Mouse (Mus musculus) embryonic facial prominence, embryonic 11.5 days (tissue): ENCODE data around the gene Plch2. TPM values are rescaled to one million over a fixed set of nuclear protein-coding genes. Genes with fewer than 3 reads are reported as not detected.

ENCODE experiments used
- ATAC-seq: fragments of 200-750 bp; cut with Nextera tagmentation; replicated peaks from 2 replicates; pipeline ENCODE4 v1.8.0; 2017; ENCODE audit warnings: low read depth; ENCODE audit not compliant: insufficient number of reproducible peaks, low FRiP score, low TSS enrichment
- DNase-seq: peaks from one replicate; pipeline ENCODE4 v3.0.0-alpha.2; 2015; ENCODE audit warnings: low spot score
- H3K27ac ChIP-seq: fragments of 300-500 bp; sonication (generic); replicated peaks from 2 replicates; pipeline ENCODE4 v1.5.1; 2014; ENCODE audit warnings: mild to moderate bottlenecking, low read depth, low read length, control low read depth
- H3K27me3 ChIP-seq: fragments of 300-500 bp; sonication (generic); 2 replicates; pipeline ENCODE4 v1.6.1; 2014; ENCODE audit warnings: mild to moderate bottlenecking, low read length, moderate library complexity, mixed read lengths; ENCODE audit not compliant: control insufficient read depth, insufficient read depth
- H3K36me3 ChIP-seq: fragments of 300-500 bp; sonication (generic); replicated peaks from 2 replicates; pipeline ENCODE4 v1.6.1; 2014; ENCODE audit warnings: low read depth, mild to moderate bottlenecking, low read length, moderate library complexity, mixed read lengths; ENCODE audit not compliant: control insufficient read depth, insufficient read depth
- H3K4me1 ChIP-seq: fragments of 300-500 bp; sonication (generic); 2 replicates; pipeline ENCODE4 v1.6.1; 2014; ENCODE audit warnings: low read length, mixed read lengths; ENCODE audit not compliant: control insufficient read depth, insufficient read depth
- H3K4me2 ChIP-seq: fragments of 300-500 bp; sonication (generic); 2 replicates; pipeline ENCODE4 v1.6.1; 2014; ENCODE audit warnings: low read depth, mild to moderate bottlenecking, control low read depth, low read length, moderate library complexity
- H3K4me3 ChIP-seq: fragments of 300-500 bp; sonication (generic); 2 replicates; pipeline ENCODE4 v1.5.1; 2014; ENCODE audit warnings: low read depth, low read length, control low read depth
- H3K9ac ChIP-seq: fragments of 300-500 bp; sonication (generic); replicated peaks from 2 replicates; pipeline ENCODE4 v1.6.1; 2014; ENCODE audit warnings: mild to moderate bottlenecking, control low read depth, low read length
- H3K9me3 ChIP-seq: fragments of 300-500 bp; sonication (generic); replicated peaks from 2 replicates; pipeline ENCODE4 v1.6.1; 2016; ENCODE audit warnings: mild to moderate bottlenecking, low read length, inconsistent platforms, mixed read lengths; ENCODE audit not compliant: control insufficient read depth
- WGBS: fragments of 180-500 bp; shearing (Covaris S2); extraction: QIAGEN DNeasy Blood & Tissue Kit; methylation state at CpG from one replicate; pipeline ENCODE4 v1.1.7; 2014; 5-methylcytosine and 5-hydroxymethylcytosine counted together
- polyA plus RNA-seq: library from polyadenylated mRNA; unstranded; fragments of >200 nt; fragmentation: Nextera tagmentation; extraction: Ambion mirVana; gene quantifications from 2 replicates; pipeline ENCODE4 v1.2.1, GENCODE M21; 2014

Plch2 gene
- polyA plus RNA-seq, 1 experiment from 2014 or later: 1.4 TPM

DNA sequence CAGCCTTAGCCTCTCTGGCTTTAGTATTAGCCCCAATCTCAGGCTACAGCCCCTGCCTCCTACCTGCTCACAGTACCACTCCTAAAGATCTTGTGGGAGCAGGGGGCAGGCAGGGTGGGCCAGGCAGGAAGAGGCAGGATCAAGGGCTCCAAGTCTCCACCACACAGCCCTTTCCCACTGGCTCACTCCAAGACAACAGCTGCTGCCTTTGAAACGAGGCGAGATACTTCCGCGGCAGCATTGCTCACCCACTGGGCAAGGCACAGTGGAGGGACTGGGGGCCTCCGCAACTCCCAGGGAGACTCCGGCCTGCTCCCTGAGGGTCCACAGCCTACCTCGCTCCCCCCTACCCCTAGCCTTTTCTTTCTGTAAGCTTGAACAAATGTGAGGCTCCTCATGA is 22.4 kb downstream of the Plch2 start:
- Histone ChIP-seq H3K36me3 (no peaks in the 10 kb centered on the region), H3K27me3 (peaks cover 8% of the 10 kb centered on the region; the same call in 1 of the 2 replicates), H3K4me2 (no peak overlapping the region), H3K9me3 (no peaks in the 10 kb centered on the region), H3K4me3 (no peak overlapping the region), H3K27ac (no peak overlapping the region), H3K9ac (no peak overlapping the region), H3K4me1 (peaks cover 4% of the 10 kb centered on the region; the same call in 1 of the 2 replicates)
- 35% methylated on average over 7 of the region's 7 CpGs for WGBS
- no peak for ATAC-seq
- no peak for DNase-seq

DNA sequence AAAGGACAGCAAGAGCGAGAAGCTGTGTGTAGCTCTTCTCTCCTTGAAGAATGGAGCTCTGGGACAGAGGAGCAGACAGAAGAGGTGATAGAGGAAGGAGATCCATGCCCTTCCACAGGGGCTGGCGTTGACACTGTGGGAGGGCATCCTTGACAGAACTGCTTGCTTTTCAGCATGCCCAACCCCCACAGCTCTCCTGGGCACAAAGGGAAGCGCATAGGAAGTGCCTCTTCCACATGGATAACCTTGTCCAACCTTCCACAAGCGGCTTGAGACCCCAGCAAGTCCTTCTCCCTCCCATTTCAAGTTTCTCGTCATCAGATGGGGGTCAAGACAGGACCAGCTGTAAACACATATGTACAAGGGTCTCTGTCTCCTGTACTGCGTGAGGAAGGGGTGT is 23.5 kb downstream of the Plch2 start:
- ATAC-seq: no peak
- Histone ChIP-seq H3K27me3 (peaks cover 8% of the 10 kb centered on the region; the same call in 1 of the 2 replicates), H3K27ac (no peak overlapping the region), H3K4me1 (peaks cover 4% of the 10 kb centered on the region; the same call in 1 of the 2 replicates), H3K36me3 (no peaks in the 10 kb centered on the region), H3K9ac (no peak overlapping the region), H3K9me3 (no peaks in the 10 kb centered on the region), H3K4me3 (no peak overlapping the region), H3K4me2 (no peak overlapping the region)
- no peak for DNase-seq
- WGBS: 26% methylated on average over 6 of the region's 6 CpGs

DNA sequence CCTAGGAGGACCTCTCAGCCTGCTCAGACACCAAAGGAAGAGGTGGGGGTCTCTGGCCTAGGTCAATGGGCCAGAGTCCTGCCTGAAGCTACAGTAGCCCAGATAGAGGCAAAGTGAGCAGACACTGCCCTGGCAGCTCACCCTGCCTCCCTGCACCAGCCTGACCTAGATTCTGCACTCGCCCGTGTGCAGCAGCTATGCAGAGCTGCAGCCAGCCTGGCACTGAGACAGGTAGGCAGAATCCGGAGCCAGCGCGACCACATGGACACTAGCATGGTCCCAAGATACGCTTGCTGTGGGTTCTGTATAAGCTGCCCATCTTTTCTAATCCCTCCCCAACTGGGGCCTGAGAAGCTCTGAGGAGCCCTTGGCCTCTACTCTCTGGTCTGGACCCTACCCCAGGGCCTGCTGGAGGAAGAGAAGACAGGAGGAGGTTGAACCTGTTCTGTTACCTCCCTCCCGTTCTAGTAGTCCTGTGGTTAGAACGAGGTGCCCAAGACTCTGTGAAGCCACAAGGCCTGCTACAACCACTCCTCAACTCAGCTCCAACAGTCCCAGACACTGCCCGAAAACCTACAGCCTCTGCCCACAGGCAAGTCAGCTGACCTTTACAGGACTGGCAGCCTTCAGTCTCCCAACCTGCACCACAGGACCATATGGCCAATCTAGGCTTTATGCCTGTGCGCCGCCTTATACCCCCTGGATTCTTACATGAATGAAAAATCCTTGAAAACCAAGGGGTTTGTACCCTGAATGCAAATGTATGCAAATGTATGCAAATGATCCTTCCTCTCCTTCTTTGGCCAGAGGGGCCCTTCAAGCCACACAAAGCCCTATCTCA is 32.2 kb downstream of the Plch2 start:
- Histone ChIP-seq H3K9me3 (no peaks in the 10 kb centered on the region), H3K4me2 (no peak overlapping the region), H3K4me1 (no peaks in the 10 kb centered on the region; the same call in 1 of the 2 replicates), H3K27ac (no peak overlapping the region), H3K9ac (no peak overlapping the region), H3K27me3 (no peaks in the 10 kb centered on the region), H3K4me3 (no peak overlapping the region), H3K36me3 (no peaks in the 10 kb centered on the region)
- DNase-seq (no peak), ATAC-seq (no peak)
- WGBS: 86% methylated on average over 11 of the region's 11 CpGs

DNA sequence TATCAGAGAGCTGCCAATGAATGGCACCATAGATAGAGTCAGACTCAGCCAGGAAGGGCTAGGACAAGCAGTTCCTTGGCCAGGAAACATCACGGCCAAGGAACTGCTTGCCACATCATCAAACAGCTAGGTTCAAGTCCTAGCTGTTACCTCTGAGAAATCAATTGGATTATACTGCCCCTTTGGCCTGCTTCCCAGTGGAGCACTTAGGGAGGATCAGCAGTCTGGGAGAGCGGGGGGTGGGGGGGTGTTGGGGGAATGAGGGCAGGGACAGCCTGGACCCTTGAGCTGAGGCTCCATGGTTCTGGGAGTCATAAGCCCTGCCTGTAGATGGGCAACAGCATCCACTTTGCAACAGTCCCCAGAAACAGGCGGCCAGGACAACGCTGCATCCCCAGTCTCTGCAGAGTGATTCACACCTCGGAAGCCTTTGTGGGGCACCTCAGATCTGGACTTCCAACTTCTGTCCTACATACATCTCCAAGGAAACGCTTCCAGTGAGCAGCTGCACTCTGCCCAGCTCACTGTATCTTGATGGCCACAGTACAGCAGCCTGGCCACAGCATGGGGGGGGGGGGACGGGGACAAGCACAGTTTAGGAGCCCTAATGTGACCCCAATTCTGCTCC is 34.2 kb downstream of the Plch2 start:
- WGBS: 81% methylated on average over 7 of the region's 7 CpGs
- Histone ChIP-seq H3K4me1 (peaks cover 5% of the 10 kb centered on the region), H3K27me3 (no peaks in the 10 kb centered on the region), H3K4me2 (no peak overlapping the region), H3K9me3 (no peaks in the 10 kb centered on the region), H3K36me3 (no peaks in the 10 kb centered on the region), H3K27ac (no peak overlapping the region), H3K4me3 (no peak overlapping the region), H3K9ac (no peak overlapping the region)
- DNase-seq (no peak), ATAC-seq (no peak)

DNA sequence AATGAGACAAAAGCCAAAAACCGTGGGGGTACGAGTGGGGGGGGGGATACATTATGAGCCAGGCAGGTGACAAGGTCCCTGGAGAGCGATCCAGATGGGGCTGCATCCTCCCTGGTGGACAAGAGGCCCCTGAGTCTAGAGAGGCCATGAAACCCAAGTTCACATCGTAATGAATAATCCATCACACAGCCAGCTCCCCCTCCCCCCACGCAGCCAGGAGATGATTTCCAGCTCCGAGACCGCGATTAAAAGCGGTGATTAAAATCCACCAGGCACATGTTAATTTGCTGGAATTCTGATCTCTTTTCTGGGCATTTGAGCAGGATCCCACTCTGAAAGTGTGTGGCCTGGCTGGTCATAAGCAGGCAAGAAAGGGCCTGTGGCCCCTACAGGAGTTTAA is 35.8 kb downstream of the Plch2 start:
- no peaks in the 10 kb centered on the region for H3K36me3 ChIP-seq
- H3K27me3 ChIP-seq: no peaks in the 10 kb centered on the region
- no peaks in the 10 kb centered on the region for H3K9me3 ChIP-seq
- no peak overlapping the region for H3K4me2 ChIP-seq
- no peak overlapping the region for H3K27ac ChIP-seq
- H3K4me1 ChIP-seq: peaks cover 5% of the 10 kb centered on the region
- no peak overlapping the region for H3K9ac ChIP-seq
- 73% methylated on average over 9 of the region's 9 CpGs for WGBS
- DNase-seq: no peak
- ATAC-seq: no peak
- H3K4me3 ChIP-seq: no peak overlapping the region

DNA sequence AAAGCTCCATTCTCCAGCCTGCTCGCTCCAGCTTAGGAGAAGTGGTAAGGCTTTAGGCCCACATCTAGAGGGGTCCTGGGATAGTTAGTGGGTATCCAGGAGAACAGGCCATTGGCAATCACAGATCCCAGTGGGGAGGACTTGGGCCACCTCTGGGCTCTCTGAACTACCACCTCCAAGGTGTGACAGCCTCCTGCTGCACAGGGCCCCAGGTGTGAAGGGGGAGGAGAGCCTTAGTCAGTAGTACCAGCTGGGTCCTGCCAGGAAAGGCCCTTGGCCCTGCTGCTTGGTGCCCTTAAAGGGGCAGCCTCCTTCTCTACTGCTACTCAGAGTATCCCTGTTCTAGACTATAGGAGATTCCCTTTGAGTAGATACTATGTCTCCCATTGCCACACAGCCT is 36.4 kb downstream of the Plch2 start:
- Histone ChIP-seq H3K4me2 (no peak overlapping the region), H3K4me3 (no peak overlapping the region), H3K9me3 (no peaks in the 10 kb centered on the region), H3K36me3 (no peaks in the 10 kb centered on the region), H3K27ac (no peak overlapping the region), H3K9ac (no peak overlapping the region), H3K27me3 (no peaks in the 10 kb centered on the region), H3K4me1 (peaks cover 5% of the 10 kb centered on the region)
- no peak for DNase-seq
- ATAC-seq: no peak
- 59% methylated on average over 1 of the region's 1 CpGs for WGBS

DNA sequence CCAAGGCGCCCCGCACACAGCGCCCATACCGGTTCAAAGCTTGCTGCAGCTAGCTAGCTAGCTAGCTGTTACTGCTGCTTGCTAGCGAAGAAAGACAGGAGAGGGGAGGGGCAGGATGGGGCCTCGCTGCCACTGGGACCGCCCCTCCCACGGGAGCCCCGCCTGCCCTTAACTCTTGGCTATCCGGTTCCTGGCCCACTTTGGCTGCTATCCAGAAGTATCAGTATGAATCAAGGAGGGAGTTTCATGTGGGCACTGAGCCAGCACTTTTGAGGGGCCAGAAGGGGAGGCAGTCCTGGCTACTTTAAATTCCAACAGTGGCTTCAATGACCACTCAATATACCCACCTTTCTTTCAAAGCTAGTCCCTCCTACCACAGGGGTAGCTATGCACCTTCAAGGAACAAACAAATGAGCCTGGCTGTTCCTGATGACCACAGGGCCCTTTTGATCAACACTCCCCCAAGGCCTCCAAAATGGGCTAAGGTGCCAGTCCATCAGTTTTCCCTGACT is 37.2 kb downstream of the Plch2 start:
- peak overlapping the region; percentile 23; the same call in 1 of the 2 replicates for H3K4me2 ChIP-seq

More for the DNA sequence above, 37.2 kb downstream of the Plch2 start:
- Histone ChIP-seq H3K27ac (no peak overlapping the region), H3K9ac (no peak overlapping the region), H3K36me3 (no peaks in the 10 kb centered on the region), H3K4me3 (no peak overlapping the region), H3K9me3 (no peaks in the 10 kb centered on the region), H3K27me3 (no peaks in the 10 kb centered on the region), H3K4me1 (peaks cover 5% of the 10 kb centered on the region)
- 2% methylated on average over 10 of the region's 10 CpGs for WGBS
- DNase-seq (peak; percentile 72), ATAC-seq (0 out of 2 replicates have a peak, but pooled peaks have one; percentile 19)
